Mouse (Mus musculus) layer of hippocampus, postnatal 14 days (tissue): ENCODE measurements around the gene Apbb2. TPM values are rescaled to one million over a fixed set of nuclear protein-coding genes. Genes with fewer than 3 reads are reported as not detected.

ENCODE experiments used
- DNase-seq, 2 experiments: peaks; one replicate each; pipeline ENCODE4 v3.0.0; 2021 to 2022; ENCODE audit warnings: low spot score in 2 of 2, mixed read lengths in 1 of 2
- total RNA-seq, 2 experiments: library from RNA; stranded (reverse); gene quantifications; 2 replicates each; pipeline ENCODE4 v1.2.3; 2021

The Apbb2 gene
- total RNA-seq, 2 experiments from 2014 or later, result 63.0 to 68.4 TPM

DNA sequence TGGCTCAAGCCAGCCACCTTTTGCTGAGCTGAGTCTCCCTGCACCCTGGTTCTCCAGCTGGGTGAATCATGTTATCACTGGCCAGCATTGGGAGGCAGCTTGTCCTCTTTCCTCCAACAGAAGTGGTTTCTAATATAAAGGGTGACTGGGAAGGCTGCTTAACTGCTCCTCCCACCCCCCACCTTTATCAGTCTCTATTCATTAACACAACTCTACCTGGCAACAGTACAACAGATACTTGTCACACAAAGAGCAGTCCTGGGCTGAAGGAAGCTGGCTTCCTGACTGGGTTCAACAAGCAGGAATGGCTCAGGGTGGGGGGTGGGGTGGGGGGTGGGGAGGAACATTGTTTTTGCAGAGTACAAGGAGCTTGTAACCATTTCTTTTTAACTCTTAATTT is 64.7 kb downstream of the Apbb2 start:
- no peak for DNase-seq

DNA sequence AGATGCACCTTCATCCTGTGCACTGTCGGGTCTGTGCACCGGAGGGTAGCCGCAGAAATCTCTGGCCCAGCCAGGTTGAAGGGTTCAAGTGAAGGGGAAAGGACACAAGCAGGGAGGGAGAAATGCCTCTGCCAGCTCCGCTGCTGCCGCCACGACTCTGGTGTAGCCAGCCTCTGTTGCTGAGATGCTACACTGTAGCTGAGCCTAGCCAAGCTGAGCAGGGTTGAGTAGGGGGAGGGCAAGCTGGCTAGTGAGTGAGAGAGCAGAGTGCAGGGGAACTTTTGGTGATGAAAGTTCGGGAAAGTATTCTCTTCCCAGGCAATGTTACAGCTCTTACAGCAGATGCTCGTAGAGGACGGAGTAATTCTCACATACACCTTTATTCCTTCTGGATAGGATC is 66.3 kb downstream of the Apbb2 start:
- no peak for DNase-seq

DNA sequence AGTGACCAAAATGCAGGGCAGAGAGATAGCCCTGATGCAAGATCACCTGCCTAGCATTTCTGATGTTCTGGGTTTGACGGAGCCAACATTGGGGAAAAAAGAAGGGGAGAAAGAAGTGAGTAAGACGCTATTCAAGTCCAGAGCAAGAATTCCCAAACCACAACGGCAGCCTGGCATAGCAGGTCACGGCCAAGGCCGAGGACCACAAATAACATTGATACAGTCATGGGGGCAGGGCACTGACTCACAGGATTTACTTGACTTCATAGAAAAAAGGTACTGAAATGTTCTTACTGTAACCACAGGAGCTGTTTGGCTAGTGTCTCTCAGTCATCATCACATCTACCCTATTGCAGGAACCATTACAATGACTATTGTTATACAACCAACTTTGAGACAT is 68.3 kb downstream of the Apbb2 start:
- DNase-seq, result no peak

DNA sequence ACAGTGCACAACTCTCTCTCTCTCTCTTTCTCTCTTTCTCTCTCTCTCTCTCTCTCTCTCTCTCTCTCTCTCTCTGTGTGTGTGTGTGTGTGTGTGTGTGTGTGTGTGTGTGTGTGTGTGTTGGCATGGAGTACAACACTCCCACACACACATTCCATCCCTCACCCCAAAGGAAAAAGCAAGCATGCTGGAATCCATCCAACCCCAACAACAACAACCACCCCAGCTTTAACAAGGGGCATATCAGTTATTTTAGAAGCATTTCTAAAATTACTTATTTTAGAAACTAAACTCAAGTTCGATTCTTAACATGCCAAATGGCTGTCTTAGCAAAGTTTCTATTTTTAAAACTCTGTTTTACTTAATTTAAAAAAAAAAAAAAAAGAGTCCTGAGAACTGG is 68.9 kb downstream of the Apbb2 start:
- DNase-seq, result no peak

DNA sequence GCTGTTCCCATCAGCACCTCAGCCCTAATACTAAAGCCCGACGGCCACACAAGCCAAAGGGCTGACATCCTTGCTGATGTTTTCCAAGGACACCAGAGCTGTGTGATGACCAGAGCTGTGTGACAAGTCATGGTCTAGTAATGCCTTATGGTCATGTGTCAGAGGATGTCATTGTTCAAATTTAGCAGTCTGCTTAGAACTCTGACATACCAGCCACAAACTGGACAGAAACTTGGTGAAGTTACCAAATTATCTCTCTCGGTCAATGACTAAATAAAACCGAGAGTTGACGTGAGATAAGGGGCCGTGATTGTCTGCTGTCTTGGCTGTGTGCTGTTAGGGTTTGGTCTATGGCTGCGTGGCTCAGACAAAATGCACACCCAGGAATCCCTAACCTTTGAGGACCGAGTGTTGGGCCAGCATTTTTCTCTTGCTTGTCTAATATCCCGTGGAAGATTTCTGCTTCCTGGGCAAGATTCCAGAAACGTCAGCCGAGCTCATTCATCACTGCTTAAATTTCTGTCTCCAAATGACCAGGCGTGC is 71.5 kb downstream of the Apbb2 start:
- DNase-seq, result no peak

DNA sequence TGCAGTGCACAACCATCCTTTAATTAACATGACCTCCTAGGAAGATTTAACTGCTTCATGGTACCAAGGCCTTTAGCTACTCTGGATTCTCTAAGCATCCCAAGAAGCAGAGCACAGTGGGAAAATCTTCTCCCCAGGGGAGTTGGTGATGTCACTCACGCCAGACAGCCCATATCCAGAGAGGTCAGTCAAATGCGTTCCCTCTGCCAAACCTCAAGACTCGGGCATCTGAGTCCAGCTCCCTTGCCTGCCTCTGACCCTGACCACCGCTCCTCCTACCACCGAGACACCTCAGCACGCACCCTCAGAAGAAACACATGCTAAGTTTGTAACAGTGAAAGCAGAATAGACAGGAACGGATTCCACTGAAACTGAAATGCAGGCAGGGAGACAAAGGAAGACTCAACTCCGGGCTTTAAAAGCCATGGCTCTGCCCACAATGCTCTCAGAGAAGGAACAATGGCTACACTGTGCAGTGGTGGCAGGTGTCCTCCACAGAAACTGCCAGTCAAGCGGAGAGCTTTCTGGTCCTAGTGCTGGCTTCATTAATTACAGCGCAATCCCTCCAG is 72.9 kb downstream of the Apbb2 start:
- DNase-seq, result no peak

DNA sequence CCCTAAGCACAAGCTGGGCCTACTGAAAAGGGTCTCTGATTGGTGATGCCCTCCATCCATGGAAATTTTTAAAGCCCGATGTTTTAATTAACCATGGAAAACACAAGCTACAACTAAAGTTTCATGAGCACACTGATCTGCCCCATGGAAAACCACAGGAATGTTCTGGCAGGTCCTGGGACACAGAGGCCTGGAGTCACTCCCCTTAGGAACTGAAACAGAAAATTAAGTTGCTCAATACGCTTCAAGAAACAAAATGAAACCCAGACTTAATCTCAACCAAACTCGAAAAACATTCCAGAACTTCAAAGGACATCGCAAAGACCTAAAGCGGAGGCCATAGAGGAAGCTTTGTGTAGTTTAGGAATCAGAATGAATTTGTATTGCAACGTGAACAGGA is 74.8 kb downstream of the Apbb2 start:
- DNase-seq, result no peak

DNA sequence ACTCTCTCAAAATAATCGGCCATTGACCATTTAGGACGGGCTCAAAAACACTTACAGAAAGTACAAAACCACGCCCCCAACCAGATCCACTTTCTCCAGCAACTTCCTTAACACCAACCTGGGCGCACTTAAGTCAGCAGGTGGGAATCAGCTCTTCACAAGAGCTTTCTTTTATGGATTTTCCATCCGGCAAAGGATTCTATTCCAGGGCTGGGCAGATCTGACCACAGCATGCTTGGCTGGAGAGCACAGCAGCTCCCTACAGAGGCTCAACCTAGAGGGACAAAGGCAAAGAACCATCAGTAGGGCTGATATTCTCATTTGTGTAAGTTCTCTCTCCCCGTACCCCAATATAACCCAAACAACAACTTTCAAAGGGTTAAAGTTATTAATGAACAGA is 75.2 kb downstream of the Apbb2 start:
- DNase-seq, result no peak

DNA sequence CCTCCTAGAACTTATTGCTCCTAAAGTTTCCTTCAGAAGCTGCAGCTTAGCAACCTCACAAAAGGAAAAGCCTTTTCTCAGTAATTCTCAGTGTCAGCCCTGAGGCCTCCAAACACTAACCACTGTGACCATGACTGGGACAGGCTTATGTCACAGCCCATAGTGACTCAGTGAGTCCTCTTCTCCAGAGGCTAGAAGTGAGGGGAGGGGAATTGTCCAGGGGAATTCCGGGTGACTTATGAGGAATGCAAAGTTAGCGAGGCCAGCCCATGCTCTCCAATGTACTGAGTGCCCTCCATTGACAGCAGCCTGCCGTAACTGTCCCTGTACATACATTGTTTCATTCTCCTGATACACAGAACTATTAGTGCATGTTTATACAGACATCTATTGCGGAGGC is 76.1 kb downstream of the Apbb2 start:
- no peak for DNase-seq

DNA sequence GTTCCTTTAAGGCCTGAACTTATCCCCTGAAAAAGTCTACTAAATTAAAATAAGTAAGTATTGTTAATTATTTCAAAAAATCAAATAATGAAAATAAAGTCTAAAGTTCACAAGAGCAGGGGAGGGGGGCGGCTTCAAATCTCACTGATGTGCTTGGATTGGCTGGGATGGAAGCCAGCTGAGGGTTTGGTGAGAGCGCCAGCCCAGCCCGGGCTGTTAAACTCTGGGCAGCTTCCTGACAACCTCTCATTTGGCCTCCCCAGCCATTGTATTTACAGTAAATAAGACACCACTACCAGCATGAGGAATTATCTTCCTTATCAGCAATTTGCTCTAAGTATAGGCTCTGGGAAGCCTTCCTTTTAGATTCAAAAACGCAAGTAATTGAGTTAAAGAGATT is 77.2 kb downstream of the Apbb2 start:
- no peak for DNase-seq

DNA sequence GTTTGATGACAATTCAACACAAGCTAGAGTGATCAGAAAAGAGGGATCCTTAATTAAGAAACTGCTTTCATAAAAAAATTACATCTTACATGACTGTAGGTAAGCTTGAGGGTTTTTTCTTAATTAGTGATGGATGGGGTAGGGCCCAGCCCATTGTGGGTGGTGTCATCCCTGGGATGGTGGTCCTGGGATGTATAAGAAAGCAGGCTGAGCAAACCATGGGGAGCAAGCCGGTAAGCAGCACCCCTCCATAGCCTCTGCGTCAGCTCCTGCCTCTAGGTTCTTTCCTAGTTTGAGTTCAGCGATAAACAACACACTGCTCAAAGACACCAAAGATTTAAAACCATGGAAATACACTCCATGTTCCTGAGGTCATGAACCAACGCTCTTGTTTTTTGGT is 78.3 kb downstream of the Apbb2 start:
- DNase-seq, result no peak

DNA sequence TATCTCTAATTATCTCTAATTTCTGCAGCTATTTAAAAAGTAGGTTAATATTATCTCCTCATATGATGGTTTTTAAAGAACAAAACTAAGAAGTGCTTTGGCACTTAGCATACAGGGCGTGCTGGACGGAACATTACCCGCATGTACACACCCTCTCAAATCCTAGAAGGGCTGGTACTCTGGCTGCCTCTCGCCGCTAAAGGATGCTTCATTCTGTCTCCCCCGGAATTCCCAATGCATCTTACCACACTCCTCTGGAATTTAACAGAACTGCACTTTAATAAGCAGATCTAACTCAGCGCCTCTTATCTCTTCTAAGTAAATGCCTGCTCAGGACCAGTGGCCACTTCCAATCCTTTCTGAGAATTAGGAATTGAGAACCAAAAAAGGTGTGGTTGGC is 80.8 kb downstream of the Apbb2 start:
- no peak for DNase-seq

DNA sequence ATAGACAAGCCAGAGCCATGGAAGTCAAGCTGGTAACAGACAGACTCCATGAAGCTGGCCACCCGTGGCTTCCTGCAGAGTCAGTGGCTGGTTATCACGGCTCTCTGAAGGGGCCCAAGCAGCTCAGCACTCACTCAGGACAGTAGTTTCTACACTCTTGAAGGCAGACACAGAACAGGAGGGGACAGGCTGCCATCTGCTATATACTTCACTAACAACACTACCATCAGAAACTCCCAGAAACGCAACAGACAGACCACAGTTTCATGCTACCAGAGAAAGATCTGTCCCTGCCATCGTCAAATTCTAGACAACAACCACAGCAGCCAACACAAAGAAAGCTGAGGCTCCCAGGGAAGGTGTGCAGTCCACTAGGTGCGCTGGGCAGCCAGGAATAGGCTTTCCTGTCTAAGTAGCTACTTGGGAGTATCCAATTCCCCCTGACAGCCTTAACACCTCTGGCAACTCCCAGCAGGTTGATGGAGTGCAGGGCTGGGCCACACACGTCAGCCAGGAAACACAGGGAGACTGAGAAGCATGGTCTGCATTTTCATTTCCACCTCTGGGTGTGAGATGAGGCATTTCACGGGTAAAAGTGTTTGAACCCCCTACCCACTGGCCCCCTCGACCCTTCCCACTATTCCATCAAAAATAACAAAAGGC is 81.8 kb downstream of the Apbb2 start:
- DNase-seq, result no peak

DNA sequence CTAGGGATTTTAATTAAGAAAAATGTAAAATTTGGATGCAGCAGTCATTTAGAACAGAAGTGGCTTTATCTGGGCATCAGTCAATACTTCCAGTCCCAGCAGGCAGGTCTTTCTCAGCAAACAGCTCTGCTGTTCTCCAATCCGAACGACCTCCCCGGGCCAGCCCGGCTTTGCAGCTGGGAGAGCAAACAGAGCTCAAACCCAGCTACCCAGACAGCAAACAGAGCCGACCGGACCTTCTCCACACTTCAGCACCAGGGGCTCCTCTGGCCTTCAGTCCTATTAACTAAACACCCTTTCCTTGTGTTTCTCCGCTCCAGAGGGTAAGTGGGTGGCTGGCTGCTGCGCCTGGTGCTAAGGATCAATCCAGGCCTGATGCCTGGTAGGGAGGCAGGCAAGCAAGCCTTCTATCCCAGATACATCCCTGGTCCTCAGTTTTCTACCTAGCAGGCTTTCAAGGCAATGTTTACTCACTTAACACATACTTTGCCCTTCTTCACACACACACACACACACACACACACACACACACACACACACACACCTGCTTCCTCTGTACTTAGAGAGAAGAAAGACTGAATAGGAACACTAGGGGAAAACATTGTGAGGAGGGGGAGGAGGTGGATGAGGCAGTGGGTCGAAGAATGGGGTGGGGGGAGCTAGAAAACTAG is 82.9 kb downstream of the Apbb2 start:
- no peak for DNase-seq

DNA sequence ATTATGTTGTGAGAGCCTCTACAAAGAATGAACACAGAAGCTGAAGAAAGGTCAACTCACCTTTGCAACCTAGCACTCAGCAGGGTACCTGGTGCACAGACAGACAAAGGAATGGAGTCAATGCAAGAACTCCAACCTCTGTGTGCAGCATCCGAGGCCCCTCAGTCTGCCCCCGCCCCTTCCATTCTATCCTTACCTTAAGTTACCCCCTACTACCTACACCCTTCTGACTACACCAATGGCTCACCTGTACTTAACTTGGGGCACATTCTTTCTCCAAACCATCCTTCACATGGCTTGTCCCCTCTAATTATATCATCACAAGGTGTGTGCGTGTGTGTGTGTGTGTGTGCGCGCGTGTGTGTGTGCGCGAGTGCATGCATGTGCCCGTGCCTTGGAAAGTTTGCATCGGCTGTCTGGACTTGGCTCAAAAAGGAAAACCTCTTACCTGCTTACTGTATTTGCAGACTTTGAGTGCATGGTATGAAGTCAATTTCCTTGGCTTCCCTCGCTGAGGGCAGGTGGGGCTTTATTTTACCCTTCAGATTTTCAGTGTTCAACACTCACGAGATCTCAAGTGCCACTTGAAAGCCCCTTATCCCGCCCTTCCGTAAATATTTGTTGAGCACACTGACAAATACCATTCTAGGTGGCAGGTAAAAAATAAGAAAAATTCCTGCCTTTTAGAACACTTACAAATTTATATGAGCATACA is 84.7 kb downstream of the Apbb2 start:
- DNase-seq, result no peak

DNA sequence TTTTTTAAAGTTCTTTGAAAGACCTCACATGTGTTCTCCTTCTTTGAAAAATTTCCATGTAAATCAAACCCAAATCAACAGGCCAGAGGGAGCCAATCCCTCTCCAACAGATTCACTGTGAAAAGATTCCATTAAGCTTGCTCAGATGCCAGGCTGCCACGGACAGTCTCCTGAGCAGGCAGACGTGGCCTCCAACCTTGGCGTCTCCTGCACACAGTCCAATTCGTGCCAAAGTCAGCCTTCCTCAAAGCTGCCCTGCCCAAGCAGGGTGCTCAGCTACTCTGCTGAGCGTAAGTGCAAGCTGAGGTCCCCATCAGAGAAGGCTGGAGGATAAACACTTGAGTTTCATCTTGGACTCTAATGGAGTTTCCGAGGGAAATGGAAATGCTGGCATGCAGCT is 85.8 kb downstream of the Apbb2 start:
- no peak for DNase-seq

DNA sequence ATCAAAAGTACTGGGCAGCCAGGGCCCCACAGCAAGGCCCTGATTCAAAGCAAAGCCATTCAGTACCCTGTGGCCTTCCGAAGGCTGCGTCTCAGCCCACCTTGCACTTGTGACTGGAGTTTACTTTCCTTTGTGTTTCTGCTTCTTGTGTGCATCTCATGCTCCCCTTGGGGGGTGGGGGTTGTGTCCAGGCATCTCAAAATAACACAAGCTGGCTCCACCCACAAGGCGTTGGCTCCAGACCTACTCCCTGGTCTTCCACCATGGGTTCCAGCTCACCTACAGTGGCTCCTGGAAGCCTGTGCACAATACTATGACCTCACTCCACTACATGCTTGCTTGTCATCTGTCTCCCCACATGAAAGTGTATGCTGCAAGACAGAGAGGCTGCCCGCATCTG is 88.2 kb downstream of the Apbb2 start:
- DNase-seq, result no peak

DNA sequence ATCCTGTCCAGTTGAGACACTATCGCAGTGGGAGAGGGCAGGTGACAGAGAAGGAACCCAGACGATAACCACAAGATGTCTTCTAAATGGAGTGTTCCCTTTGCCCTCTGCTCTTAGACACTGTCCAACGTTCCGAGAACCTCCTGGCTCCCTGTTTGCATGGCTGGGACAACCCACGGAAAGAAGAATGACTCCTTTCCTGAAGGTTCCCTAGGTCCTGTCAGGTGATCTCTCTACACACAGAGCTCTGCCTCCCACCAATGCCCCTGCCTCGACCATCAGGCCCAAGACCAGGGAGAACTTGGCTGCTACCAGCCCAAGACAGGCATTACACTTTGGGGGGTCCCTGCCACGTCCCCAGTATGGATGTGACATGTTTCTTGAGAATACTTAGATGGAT is 89.0 kb downstream of the Apbb2 start:
- no peak for DNase-seq

DNA sequence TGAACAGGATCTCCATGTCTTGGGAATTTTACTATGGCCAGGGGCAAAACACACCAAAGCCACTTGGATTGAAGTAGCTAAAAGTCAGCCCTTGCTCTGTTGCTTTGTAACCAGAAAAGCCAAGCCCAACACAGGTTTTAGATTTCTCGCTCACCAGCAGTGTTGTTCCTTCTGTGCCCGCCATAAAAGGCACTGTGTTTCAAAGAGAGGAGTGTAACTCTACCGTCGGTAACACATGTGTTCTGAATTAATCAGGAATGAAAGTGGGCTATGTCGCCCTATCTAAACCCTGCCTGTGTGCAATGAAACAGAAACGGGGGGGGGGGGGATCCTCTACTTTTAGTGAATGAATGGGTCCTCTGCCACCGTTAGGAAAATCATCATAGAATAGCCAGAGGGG is 90.0 kb downstream of the Apbb2 start:
- no peak for DNase-seq

DNA sequence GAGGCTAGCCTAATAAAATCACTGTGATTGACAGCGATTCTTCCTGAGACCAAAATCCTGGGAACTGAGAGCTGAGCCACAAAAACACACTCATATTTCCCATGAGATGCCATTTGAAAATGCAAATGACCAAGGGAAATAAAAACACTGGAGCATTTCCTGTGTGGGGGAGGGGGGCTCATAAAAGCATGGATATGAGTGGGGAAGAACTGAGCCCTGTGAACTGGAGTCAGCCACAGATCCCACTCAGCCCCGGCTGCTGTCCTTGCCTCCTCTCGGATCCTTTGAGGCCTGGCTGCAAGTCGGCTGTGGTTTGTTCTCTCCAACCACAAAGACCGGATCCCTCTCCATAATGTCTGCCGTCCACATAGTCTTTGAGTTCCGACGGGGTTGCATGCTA is 91.5 kb downstream of the Apbb2 start:
- DNase-seq, result no peak

DNA sequence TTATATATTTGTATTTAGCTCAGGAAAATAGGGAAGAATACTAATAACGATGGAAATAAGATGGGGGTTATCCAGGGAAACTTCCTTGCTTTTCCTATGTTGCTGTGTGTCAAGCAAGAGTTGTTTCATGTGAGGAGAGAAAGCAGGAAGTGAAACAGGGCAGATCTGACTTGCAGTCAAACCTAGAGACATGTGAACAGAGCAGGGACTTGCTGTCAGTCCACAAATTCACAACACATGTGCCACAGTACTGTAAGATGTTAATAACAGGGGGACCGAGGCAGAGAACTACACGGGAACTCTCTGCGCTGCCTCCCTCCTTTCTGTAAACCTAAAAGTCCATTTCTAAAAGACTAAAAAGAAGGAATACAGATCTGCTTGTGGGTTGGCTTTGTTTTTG is 93.6 kb downstream of the Apbb2 start:
- no peak for DNase-seq
